Mouse (Mus musculus) bone marrow macrophage, adult 2 months (primary cell): ENCODE data around the gene Tm7sf3.

Source experiments
- CTCF ChIP-seq: IDR thresholded peaks from 2 replicates; pipeline ENCODE4 v1.5.1; 2012; ENCODE audit warnings: low read depth, mild to moderate bottlenecking, low read length, moderate library complexity
- POLR2A ChIP-seq: IDR thresholded peaks from 2 replicates; pipeline ENCODE4 v1.6.1; 2012; ENCODE audit warnings: mild to moderate bottlenecking, low read depth, low read length, borderline replicate concordance

- TF ChIP-seq CTCF: no peak
- TF ChIP-seq POLR2A: peak; percentile 55; the same call in 1 of the 2 replicates
Observed at GRCm38 (mm10) chr6:146634015-146634722, 8.5 kb downstream of the Tm7sf3 start.
